Mouse (Mus musculus): ENCODE data around the gene Tead1. TPM values are rescaled to one million over a fixed set of nuclear protein-coding genes. Genes with fewer than 3 reads are reported as not detected.

Tead1 gene
- polyA plus RNA-seq, 1 experiment from 2014 or later: 2.1 TPM

GRCm38 (mm10) chr7:112816016-112816415 lies 136.9 kb downstream of the Tead1 start:
- WGBS (ENCODE audit: insufficient replicate concordance): 78% methylated on average over 5 of the region's 5 CpGs
- H3K27me3 ChIP-seq (ENCODE audit: insufficient read depth, low read length): no peaks in the 10 kb centered on the region
- no peak for TF ChIP-seq EP300 (IDR thresholded peaks at IDR 0.05; ENCODE audit: low read depth)
- TF ChIP-seq CTCF (IDR thresholded peaks at IDR 0.05; ENCODE audit: low read depth): no peak
- no peak for ATAC-seq
- H3K4me3 ChIP-seq (ENCODE audit: low read depth, low read length): no peak overlapping the region
- DNase-seq: no peak
- no peak overlapping the region for H3K27ac ChIP-seq (ENCODE audit: low read depth)
- H3K9me3 ChIP-seq (ENCODE audit: low read length): no peaks in the 10 kb centered on the region
- no peaks in the 10 kb centered on the region for H3K36me3 ChIP-seq (replicated peaks; ENCODE audit: insufficient read depth, low read length)
- H3K4me1 ChIP-seq (ENCODE audit: insufficient read depth): no peaks in the 10 kb centered on the region
- H3K4me2 ChIP-seq (ENCODE audit: low read depth, low read length): no peak overlapping the region
- no peak overlapping the region for H3K9ac ChIP-seq (replicated peaks)

DNA sequence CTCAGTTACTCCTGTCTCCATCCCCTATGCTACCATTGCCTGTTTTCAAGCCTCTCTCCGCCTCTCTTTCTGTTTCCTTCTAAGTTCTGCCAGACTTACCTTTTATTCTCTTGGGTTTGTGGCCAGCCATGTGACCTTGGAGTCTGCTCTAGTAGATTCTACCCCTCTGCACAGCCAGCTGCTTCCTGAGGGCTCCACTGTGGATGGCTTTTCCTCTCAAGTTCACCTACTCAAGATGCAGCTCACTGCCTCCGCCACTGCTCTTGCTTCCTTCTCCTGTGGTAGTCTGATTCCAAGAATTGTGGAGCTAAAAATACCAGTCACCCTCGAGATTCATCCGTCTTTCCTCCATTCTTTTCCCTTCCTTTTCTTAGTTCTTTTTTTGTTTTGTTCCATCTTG lies 140.7 kb downstream of the Tead1 start:
- no peaks in the 10 kb centered on the region for H3K9me3 ChIP-seq (ENCODE audit: low read length)
- peaks cover 3% of the 10 kb centered on the region; the same call in 1 of the 2 replicates for H3K4me1 ChIP-seq (ENCODE audit: insufficient read depth)
- H3K27me3 ChIP-seq (ENCODE audit: insufficient read depth, low read length): no peaks in the 10 kb centered on the region
- 35% methylated on average over 4 of the region's 4 CpGs for WGBS (ENCODE audit: insufficient replicate concordance)
- H3K9ac ChIP-seq (replicated peaks): no peak overlapping the region
- no peak for TF ChIP-seq CTCF (IDR thresholded peaks at IDR 0.05; ENCODE audit: low read depth)
- no peak for TF ChIP-seq EP300 (IDR thresholded peaks at IDR 0.05; ENCODE audit: low read depth)
- H3K4me2 ChIP-seq (ENCODE audit: low read depth, low read length): no peak overlapping the region
- no peak for ATAC-seq
- no peak overlapping the region for H3K27ac ChIP-seq (ENCODE audit: low read depth)
- H3K36me3 ChIP-seq (replicated peaks; ENCODE audit: insufficient read depth, low read length): no peaks in the 10 kb centered on the region
- DNase-seq: no peak
- H3K4me3 ChIP-seq (ENCODE audit: low read depth, low read length): no peak overlapping the region

DNA sequence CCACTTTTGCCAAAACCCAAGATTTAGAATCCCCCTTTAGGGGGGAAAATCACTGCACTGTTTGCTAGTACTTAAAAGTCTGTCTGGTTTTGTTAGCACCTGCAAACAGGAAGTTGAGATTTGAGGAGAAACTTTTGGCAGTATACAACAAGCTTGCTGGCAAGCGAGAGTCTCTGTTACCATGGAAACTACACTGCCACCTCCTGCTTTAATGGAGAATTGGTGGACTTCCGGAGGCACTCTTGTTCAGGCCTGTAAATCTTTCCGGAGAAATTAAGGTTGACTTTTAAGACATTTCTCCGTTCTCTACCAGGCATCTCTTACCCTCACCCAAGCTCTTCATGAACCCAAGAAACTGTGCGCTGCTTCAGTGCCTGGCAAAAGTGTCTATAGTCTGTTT lies 143.8 kb downstream of the Tead1 start:
- H3K27me3 ChIP-seq (ENCODE audit: insufficient read depth, low read length): no peaks in the 10 kb centered on the region
- no peak overlapping the region for H3K4me3 ChIP-seq (ENCODE audit: low read depth, low read length)
- H3K9me3 ChIP-seq (ENCODE audit: low read length): no peaks in the 10 kb centered on the region
- no peak overlapping the region for H3K9ac ChIP-seq (replicated peaks)
- peaks cover 19% of the 10 kb centered on the region for H3K4me1 ChIP-seq (ENCODE audit: insufficient read depth)
- no peaks in the 10 kb centered on the region for H3K36me3 ChIP-seq (replicated peaks; ENCODE audit: insufficient read depth, low read length)
- TF ChIP-seq EP300 (IDR thresholded peaks at IDR 0.05; ENCODE audit: low read depth) (no peak), CTCF (IDR thresholded peaks at IDR 0.05; ENCODE audit: low read depth) (no peak)
- H3K4me2 ChIP-seq (ENCODE audit: low read depth, low read length): no peak overlapping the region
- no peak overlapping the region for H3K27ac ChIP-seq (ENCODE audit: low read depth)
- 30% methylated on average over 5 of the region's 5 CpGs for WGBS (ENCODE audit: insufficient replicate concordance)
- ATAC-seq (no peak), DNase-seq (no peak)

DNA sequence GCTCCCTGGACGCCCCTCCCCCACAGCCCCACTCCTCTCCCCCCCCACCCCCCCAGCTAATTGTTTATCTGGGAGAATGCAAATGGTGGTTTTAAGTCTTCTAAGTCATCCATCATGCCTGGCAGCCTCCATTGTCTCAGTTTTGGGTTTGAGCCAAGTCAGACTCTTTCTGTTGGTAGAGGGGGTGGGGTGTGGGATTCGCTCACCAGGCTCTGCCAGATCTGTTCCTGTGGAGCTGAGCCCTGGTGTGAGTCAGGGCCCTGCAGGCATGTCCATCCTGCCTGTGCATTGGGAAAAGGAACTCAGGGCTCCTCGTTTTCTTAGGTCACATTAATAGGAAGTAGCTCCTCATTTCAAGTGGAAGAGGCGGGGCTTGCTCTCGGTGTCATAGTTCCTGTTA lies 144.5 kb downstream of the Tead1 start:
- peaks cover 23% of the 10 kb centered on the region for H3K4me1 ChIP-seq (ENCODE audit: insufficient read depth)
- H3K27me3 ChIP-seq (ENCODE audit: insufficient read depth, low read length): no peaks in the 10 kb centered on the region
- H3K27ac ChIP-seq (ENCODE audit: low read depth): no peak overlapping the region
- no peak for TF ChIP-seq EP300 (IDR thresholded peaks at IDR 0.05; ENCODE audit: low read depth)
- no peak for TF ChIP-seq CTCF (IDR thresholded peaks at IDR 0.05; ENCODE audit: low read depth)
- no peak overlapping the region for H3K9ac ChIP-seq (replicated peaks)
- no peak overlapping the region for H3K4me2 ChIP-seq (ENCODE audit: low read depth, low read length)
- ATAC-seq (peak; percentile 72), DNase-seq (peak; percentile 52)
- no peaks in the 10 kb centered on the region for H3K9me3 ChIP-seq (ENCODE audit: low read length)
- 17% methylated on average over 5 of the region's 5 CpGs for WGBS (ENCODE audit: insufficient replicate concordance)
- no peak overlapping the region for H3K4me3 ChIP-seq (ENCODE audit: low read depth, low read length)
- no peaks in the 10 kb centered on the region for H3K36me3 ChIP-seq (replicated peaks; ENCODE audit: insufficient read depth, low read length)

GRCm38 (mm10) chr7:112825339-112825781 lies 146.2 kb downstream of the Tead1 start:
- Histone ChIP-seq H3K27ac (ENCODE audit: low read depth) (peak overlapping the region; percentile 71), H3K4me1 (ENCODE audit: insufficient read depth) (peaks cover 23% of the 10 kb centered on the region), H3K4me2 (ENCODE audit: low read depth, low read length) (peak overlapping the region; percentile 26; the same call in 1 of the 2 replicates), H3K9ac (replicated peaks) (no peak overlapping the region), H3K4me3 (ENCODE audit: low read depth, low read length) (no peak overlapping the region), H3K27me3 (ENCODE audit: insufficient read depth, low read length) (no peaks in the 10 kb centered on the region), H3K36me3 (replicated peaks; ENCODE audit: insufficient read depth, low read length) (no peaks in the 10 kb centered on the region), H3K9me3 (ENCODE audit: low read length) (no peaks in the 10 kb centered on the region)
- DNase-seq: no peak
- WGBS (ENCODE audit: insufficient replicate concordance): 19% methylated on average over 11 of the region's 11 CpGs
- ATAC-seq: no peak
- TF ChIP-seq EP300 (IDR thresholded peaks at IDR 0.05; ENCODE audit: low read depth) (no peak), CTCF (IDR thresholded peaks at IDR 0.05; ENCODE audit: low read depth) (no peak)

DNA sequence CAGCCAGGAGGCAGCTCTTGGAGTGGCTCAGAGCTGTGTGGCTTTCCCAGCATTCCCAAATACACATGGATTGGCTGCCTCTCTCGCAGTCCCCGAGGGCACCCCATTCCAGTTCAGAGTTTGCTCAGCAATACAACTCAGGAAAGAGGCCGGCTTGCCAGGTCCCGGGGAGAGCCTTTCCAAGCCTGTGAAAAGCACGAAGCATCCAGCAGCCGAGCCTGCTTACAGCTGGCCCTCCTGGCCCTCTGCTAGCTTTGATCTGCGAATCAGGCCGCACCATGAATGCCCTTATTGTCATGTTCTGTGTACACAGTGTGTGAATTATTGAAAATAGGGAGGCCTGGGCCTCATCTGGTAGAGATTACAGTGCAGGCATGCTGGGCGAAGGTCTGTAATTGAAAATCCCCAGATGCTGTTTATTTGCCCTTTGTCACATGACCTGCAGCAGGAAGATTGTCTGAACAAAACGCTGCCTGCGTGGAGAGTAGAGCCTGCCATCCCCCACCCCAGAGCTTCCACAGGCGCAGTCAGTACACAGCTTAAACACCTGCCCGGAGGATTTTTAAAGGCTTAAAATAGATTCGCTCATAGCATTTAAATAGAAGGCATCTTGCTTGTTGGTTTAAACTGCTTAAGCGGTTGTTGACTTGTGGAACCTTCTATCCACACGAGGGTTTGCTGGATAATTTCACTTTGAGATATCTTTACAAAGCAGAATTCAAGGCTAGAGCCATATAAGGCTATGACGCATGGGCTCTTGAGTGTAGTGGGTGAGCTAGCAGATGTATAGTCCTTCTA lies 147.2 kb downstream of the Tead1 start:
- DNase-seq: peak; percentile 21
- ATAC-seq: peak; percentile 45
- Histone ChIP-seq H3K9me3 (ENCODE audit: low read length) (no peaks in the 10 kb centered on the region), H3K4me1 (ENCODE audit: insufficient read depth) (peaks cover 27% of the 10 kb centered on the region), H3K36me3 (replicated peaks; ENCODE audit: insufficient read depth, low read length) (no peaks in the 10 kb centered on the region), H3K9ac (replicated peaks) (no peak overlapping the region), H3K4me2 (ENCODE audit: low read depth, low read length) (peak overlapping the region; percentile 26), H3K27me3 (ENCODE audit: insufficient read depth, low read length) (no peaks in the 10 kb centered on the region), H3K4me3 (ENCODE audit: low read depth, low read length) (no peak overlapping the region), H3K27ac (ENCODE audit: low read depth) (peak overlapping the region; percentile 71)
- 35% methylated on average over 17 of the region's 17 CpGs for WGBS (ENCODE audit: insufficient replicate concordance)
- TF ChIP-seq CTCF (IDR thresholded peaks at IDR 0.05; ENCODE audit: low read depth): no peak
- TF ChIP-seq EP300 (IDR thresholded peaks at IDR 0.05; ENCODE audit: low read depth): no peak

Data from liver, postnatal 0 days (tissue).